In the genomic region with DNA sequence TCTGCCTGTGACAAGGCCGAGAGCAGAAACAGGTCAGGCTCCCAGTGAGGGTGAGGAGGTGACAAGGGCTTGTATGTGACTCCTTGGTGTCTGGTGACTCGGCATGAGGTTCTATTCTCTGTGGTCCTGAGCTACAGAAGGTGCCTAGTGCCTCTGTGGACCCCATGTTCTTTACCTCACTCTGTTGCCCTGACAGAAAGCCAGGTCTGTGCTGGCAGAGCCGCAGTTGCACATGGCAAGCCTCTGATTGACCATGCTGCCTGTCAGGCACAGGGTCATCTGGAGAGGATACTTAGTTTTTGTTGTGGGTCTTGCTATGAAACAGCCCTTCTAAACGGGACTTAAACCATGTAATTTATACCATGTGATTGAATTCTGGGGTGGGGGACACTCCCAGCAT, we compare ENCODE assay signal across 26 mouse cellular contexts. TPM values are rescaled to one million over a fixed set of nuclear protein-coding genes. Genes with fewer than 3 reads are reported as not detected.
DNase-seq lines count a peak whose midpoint lies in the region; ATAC-seq and TF ChIP-seq lines count a peak whose summit lies in the region.
"Had no signal": no experiment of that assay in that cellular context is flagged by ENCODE, and none has a peak within 500 bp of the region (broad histone marks: within the 10 kb centered on the region; RNA-seq: fewer than 3 reads in every experiment).

No protein-coding gene starts in this region.

- H3K36me3 ChIP-seq in neural tube, embryonic 13.5 days: peaks cover 40% of the 10 kb centered on the region

- 73% methylated on average over 4 of the region's 4 CpGs for WGBS in neural tube, embryonic 13.5 days

- intact Hi-C loops in gastrocnemius, adult 2 months (cut with DNase I): no loop called here
- intact Hi-C loops in gastrocnemius, postnatal 14 days (cut with DNase I; ENCODE audit: low total_unique reads): no loop called here
- intact Hi-C loops in left cerebral cortex, postnatal 4 days (cut with DNase I): no loop called here
- intact Hi-C loops in left cerebral cortex, postnatal 36 days (cut with DNase I): no loop called here

- H3K4me3 ChIP-seq in gastrocnemius, adult 2 months: no peak overlapping the region
- no peak overlapping the region for H3K4me3 ChIP-seq in neural tube, embryonic 13.5 days
- H3K4me3 ChIP-seq: heart, adult 2 months; heart, embryonic 10.5 days; heart, embryonic 13.5 days; hindbrain, embryonic 12.5 days; hindbrain, embryonic 15.5 days; intestine, embryonic 15.5 days had no signal

- no peak for TF ChIP-seq CTCF in gastrocnemius, adult 2 months (IDR thresholded peaks at IDR 0.05)

- H3K4me2 ChIP-seq in neural tube, embryonic 13.5 days: no peak overlapping the region
- H3K4me2 ChIP-seq: heart, embryonic 13.5 days; hindbrain, embryonic 12.5 days; hindbrain, embryonic 15.5 days; intestine, embryonic 15.5 days had no signal

- no peaks in the 10 kb centered on the region for H3K9me3 ChIP-seq in neural tube, embryonic 13.5 days
- H3K9me3 ChIP-seq: G1E; heart, embryonic 10.5 days; heart, embryonic 13.5 days; hindbrain, embryonic 12.5 days; hindbrain, embryonic 15.5 days; intestine, embryonic 15.5 days had no signal

- 0 out of 2 replicates have a peak, but pooled peaks cover 2% of the 10 kb centered on the region for H3K4me1 ChIP-seq in neural tube, embryonic 13.5 days (replicated peaks)

- peak; percentile 71 to 80 for DNase-seq in cerebellum, postnatal 10 days
- DNase-seq in gastrocnemius, adult 2 months: no peak
- DNase-seq in gastrocnemius, postnatal 14 days: no peak
- peak; percentile 32 for DNase-seq in left cerebral cortex, postnatal 4 days
- DNase-seq in left cerebral cortex, postnatal 36 days (ENCODE audit: low spot score in 2 of 2): no peak
- no peak for DNase-seq in neural tube, embryonic 10.5 days (ENCODE audit: extremely low spot score, low spot score)
- DNase-seq: adrenal gland, adult 2 months; adrenal gland, postnatal 14 days; B cell, adult 2 months; forebrain, postnatal 0 days; gastrocnemius, postnatal 36 days; heart, adult 2 months; heart, postnatal 14 days; heart, postnatal 4 days; kidney, adult 2 months had no signal

- H3K27ac ChIP-seq in gastrocnemius, adult 2 months: peak overlapping the region; percentile 62; the same call in 1 of the 2 replicates
- H3K27ac ChIP-seq in neural tube, embryonic 13.5 days (replicated peaks): no peak overlapping the region
- H3K27ac ChIP-seq: heart, adult 2 months; heart, embryonic 10.5 days; heart, embryonic 13.5 days; hindbrain, embryonic 12.5 days; hindbrain, embryonic 15.5 days; intestine, embryonic 15.5 days had no signal

- H3K9ac ChIP-seq in neural tube, embryonic 13.5 days: peak overlapping the region; percentile 43; the same call in 1 of the 2 replicates
- H3K9ac ChIP-seq: forebrain, postnatal 0 days; heart, embryonic 13.5 days; hindbrain, embryonic 12.5 days; hindbrain, embryonic 15.5 days; intestine, embryonic 15.5 days had no signal

- no peak for ATAC-seq in cerebellum, adult (ENCODE audit: insufficient number of reproducible peaks, low FRiP score, low TSS enrichment)
- no peak for ATAC-seq in neural tube, embryonic 13.5 days (ENCODE audit: low read depth)
- ATAC-seq: forebrain, embryonic 14.5 days; forebrain, postnatal 0 days; intestine, embryonic 15.5 days; Patski had no signal

- H3K27me3 ChIP-seq in neural tube, embryonic 13.5 days: no peaks in the 10 kb centered on the region
- H3K27me3 ChIP-seq: CH12.LX; heart, embryonic 13.5 days; hindbrain, embryonic 12.5 days; hindbrain, embryonic 15.5 days; intestine, embryonic 15.5 days; Patski had no signal

RNA-seq across cellular contexts. Expression of gene Zfyve21, which starts 8.0 kb away (rescaled TPM):
- 10 to 100 TPM; 15.6 to 18.0 TPM for total RNA-seq in gastrocnemius, adult 2 months (2021)
- 10 to 100 TPM; 15.1 to 18.6 TPM for total RNA-seq in gastrocnemius, postnatal 14 days (2021)
- 10 to 100 TPM; 11.6 to 12.6 TPM for total RNA-seq in left cerebral cortex, postnatal 4 days (2021)
- total RNA-seq in left cerebral cortex, postnatal 36 days (2021): 10 to 100 TPM; 22.8 to 23.1 TPM
- polyA plus RNA-seq in neural tube, embryonic 13.5 days (2015; fragmentation: Nextera tagmentation; extraction: Ambion mirVana): 41.4 and 50.1 TPM in 2 replicates

RNA-seq across cellular contexts. Expression of gene Xrcc3, which starts 8.3 kb away (rescaled TPM):
- under 1 TPM in 1 of 2 experiments, not detected in 1; 0.47 TPM for total RNA-seq in gastrocnemius, adult 2 months (2021)
- under 1 TPM; 0.53 to 0.86 TPM for total RNA-seq in gastrocnemius, postnatal 14 days (2021)
- total RNA-seq in left cerebral cortex, postnatal 4 days (2021): 1 to 10 TPM; 1.5 to 2.2 TPM
- total RNA-seq in left cerebral cortex, postnatal 36 days (2021): 1 to 10 TPM; 4.6 TPM
- 2.6 and 2.8 TPM in 2 replicates for polyA plus RNA-seq in neural tube, embryonic 13.5 days (2015; fragmentation: Nextera tagmentation; extraction: Ambion mirVana)

Comparison
In these comparisons a context has a peak if more than half of its experiments do, and no peak if none do; other contexts are left out.
1. DNase-seq: peak in cerebellum, postnatal 10 days (2 of 2) and left cerebral cortex, postnatal 4 days (single experiment); none in gastrocnemius, adult 2 months (single experiment), gastrocnemius, postnatal 14 days (single experiment), left cerebral cortex, postnatal 36 days (0 of 2) and neural tube, embryonic 10.5 days (single experiment).